Mouse (Mus musculus): ENCODE data around the gene Plekhj1. TPM values are rescaled to one million over a fixed set of nuclear protein-coding genes. Genes with fewer than 3 reads are reported as not detected.

The Plekhj1 gene
- polyA plus RNA-seq, 1 experiment: 41.8 TPM

DNA sequence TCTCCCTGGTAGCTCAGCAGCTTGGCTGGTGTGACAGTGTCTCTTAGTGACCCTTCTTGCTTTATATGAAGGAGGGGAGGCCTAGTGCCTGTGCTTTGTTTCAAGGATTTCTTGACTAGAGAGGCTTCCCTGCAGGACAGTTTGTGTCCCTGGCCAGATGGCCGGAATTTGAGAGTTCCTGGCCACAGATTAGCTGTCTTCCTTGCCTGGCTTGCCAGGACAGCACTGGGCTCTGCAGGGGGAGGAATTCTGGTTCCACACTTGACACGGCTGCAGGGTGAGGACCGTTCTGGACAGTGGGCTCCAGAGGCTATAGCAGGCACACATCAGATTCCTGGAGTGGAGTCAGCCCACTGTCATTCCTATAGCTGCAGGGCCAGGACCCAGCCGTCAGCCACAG is 22.7 kb downstream of the Plekhj1 start:
- TF ChIP-seq CTCF (IDR thresholded peaks at IDR 0.05; ENCODE audit: extremely low read depth, insufficient read length, insufficient replicate concordance, low read depth, low read length) (no peak), POLR2A (IDR thresholded peaks at IDR 0.05; ENCODE audit: low read depth, low read length) (no peak)
- Histone ChIP-seq H3K4me3 (ENCODE audit: low read depth, low read length) (no peak overlapping the region), H3K27ac (ENCODE audit: insufficient read depth, low read depth, low read length) (no peak overlapping the region), H3K36me3 (ENCODE audit: control insufficient read depth, insufficient read depth, low read length) (peaks cover 90% of the 10 kb centered on the region), H3K27me3 (ENCODE audit: control insufficient read depth, insufficient read depth, low read length) (no peaks in the 10 kb centered on the region), H3K4me1 (ENCODE audit: control insufficient read depth, insufficient read depth, insufficient read length, low read length) (peaks cover 3% of the 10 kb centered on the region; the same call in 1 of the 2 replicates)
- WGBS: 94% methylated on average over 4 of the region's 4 CpGs

DNA sequence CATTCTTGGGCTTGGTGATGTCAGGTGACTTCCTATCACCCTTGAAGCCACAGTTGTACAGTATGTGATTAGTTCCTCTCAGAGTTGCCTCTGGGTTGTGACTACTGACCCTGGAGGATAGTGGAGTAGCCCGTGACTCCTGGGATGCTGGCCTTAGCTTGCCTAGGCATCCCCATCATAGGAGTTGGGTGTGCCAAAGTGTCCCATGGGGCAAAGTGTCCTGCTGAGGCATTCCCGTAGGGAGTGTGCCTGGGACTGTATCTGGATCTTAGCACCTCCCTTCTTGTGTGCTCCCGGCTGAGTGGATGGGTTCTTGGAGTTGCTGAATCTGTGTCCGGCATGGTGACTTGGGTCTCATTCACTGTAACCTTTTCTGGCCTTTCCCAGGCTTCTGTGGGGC is 23.4 kb downstream of the Plekhj1 start:
- H3K36me3 ChIP-seq (ENCODE audit: control insufficient read depth, insufficient read depth, low read length): peaks cover 91% of the 10 kb centered on the region
- no peak overlapping the region for H3K27ac ChIP-seq (ENCODE audit: insufficient read depth, low read depth, low read length)

DNA sequence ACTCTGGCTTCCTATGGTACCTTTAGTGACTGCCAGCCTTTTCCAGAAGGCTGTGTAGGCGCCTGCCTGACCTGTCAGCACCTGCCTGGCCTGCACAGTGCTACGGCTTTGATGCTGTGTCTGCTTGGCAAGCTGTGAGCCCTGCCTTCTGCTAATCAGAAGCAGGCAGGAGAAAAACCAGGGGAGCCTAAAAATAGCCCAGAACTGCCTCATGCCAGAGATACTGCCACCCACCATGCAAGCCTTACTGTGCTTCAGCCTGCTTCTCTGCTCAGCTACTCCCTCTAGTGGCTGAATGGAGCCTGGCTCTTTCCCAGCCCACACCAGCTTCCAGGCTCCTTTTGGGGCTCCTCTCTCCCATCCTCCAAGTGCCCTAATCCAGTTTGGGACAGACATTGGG is 23.9 kb downstream of the Plekhj1 start:
- 50% methylated on average over 2 of the region's 2 CpGs for WGBS
- TF ChIP-seq POLR2A (IDR thresholded peaks at IDR 0.05; ENCODE audit: low read depth, low read length): no peak
- TF ChIP-seq CTCF (IDR thresholded peaks at IDR 0.05; ENCODE audit: extremely low read depth, insufficient read length, insufficient replicate concordance, low read depth, low read length): peak; percentile 96; the same call in 1 of the 2 replicates
- H3K27me3 ChIP-seq (ENCODE audit: control insufficient read depth, insufficient read depth, low read length): no peaks in the 10 kb centered on the region
- no peak overlapping the region for H3K4me3 ChIP-seq (ENCODE audit: low read depth, low read length)
- peaks cover 3% of the 10 kb centered on the region; the same call in 1 of the 2 replicates for H3K4me1 ChIP-seq (ENCODE audit: control insufficient read depth, insufficient read depth, insufficient read length, low read length)
- peaks cover 93% of the 10 kb centered on the region for H3K36me3 ChIP-seq (ENCODE audit: control insufficient read depth, insufficient read depth, low read length)
- no peak overlapping the region; the same call in 1 of the 2 replicates for H3K27ac ChIP-seq (ENCODE audit: insufficient read depth, low read depth, low read length)

More for the DNA sequence above, 23.4 kb downstream of the Plekhj1 start:
- no peak overlapping the region for H3K4me3 ChIP-seq (ENCODE audit: low read depth, low read length)
- peaks cover 3% of the 10 kb centered on the region; the same call in 1 of the 2 replicates for H3K4me1 ChIP-seq (ENCODE audit: control insufficient read depth, insufficient read depth, insufficient read length, low read length)
- WGBS: 86% methylated on average over 4 of the region's 4 CpGs
- TF ChIP-seq POLR2A (IDR thresholded peaks at IDR 0.05; ENCODE audit: low read depth, low read length) (no peak), CTCF (IDR thresholded peaks at IDR 0.05; ENCODE audit: extremely low read depth, insufficient read length, insufficient replicate concordance, low read depth, low read length) (no peak)
- H3K27me3 ChIP-seq (ENCODE audit: control insufficient read depth, insufficient read depth, low read length): no peaks in the 10 kb centered on the region

DNA sequence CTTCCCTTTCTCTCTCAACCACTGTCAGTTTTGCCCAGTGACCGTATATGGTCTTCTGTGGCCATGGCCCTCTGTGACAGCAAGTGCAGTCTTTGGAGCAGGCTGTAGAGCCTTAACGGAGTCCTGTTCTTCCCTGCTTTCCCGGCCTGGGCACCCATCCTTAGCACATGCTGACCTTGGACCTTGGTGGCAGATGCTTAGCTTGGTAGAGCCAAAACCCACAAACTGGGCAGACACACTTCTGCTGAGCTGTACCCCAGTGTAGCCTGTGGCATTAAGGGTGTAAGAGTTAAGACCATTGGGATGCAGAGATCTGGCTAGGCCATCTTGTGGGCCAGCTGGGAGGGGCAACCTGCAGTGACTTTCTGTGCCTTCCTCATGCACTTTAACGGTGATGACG is 24.6 kb downstream of the Plekhj1 start:
- H3K36me3 ChIP-seq (ENCODE audit: control insufficient read depth, insufficient read depth, low read length): peaks cover 91% of the 10 kb centered on the region
- no peak overlapping the region; the same call in 1 of the 2 replicates for H3K27ac ChIP-seq (ENCODE audit: insufficient read depth, low read depth, low read length)
- TF ChIP-seq POLR2A (IDR thresholded peaks at IDR 0.05; ENCODE audit: low read depth, low read length) (no peak), CTCF (IDR thresholded peaks at IDR 0.05; ENCODE audit: extremely low read depth, insufficient read length, insufficient replicate concordance, low read depth, low read length) (no peak)
- H3K4me3 ChIP-seq (ENCODE audit: low read depth, low read length): no peak overlapping the region
- no peaks in the 10 kb centered on the region for H3K27me3 ChIP-seq (ENCODE audit: control insufficient read depth, insufficient read depth, low read length)
- peaks cover 3% of the 10 kb centered on the region; the same call in 1 of the 2 replicates for H3K4me1 ChIP-seq (ENCODE audit: control insufficient read depth, insufficient read depth, insufficient read length, low read length)
- WGBS: 83% methylated on average over 5 of the region's 5 CpGs

DNA sequence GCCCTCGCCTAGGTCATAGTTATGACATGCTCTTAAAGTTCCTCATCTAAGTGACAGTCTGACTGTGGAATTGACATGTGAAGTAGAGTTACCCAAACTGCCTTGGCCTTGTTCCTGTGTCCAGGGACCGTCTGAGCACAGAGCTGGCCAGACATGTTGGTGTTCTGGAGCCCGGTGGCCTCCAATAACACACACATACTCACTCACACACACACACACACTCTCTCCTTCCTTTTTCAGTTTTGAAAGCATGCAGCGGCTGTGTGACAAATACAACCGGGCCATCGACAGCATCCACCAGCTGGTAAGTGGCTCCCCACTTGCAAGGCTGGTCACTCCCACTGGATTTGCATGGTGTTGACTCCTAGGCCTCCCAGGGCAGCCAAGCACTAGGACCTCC is 30.1 kb downstream of the Plekhj1 start:
- H3K4me3 ChIP-seq (ENCODE audit: low read depth, low read length): no peak overlapping the region
- WGBS: 89% methylated on average over 6 of the region's 6 CpGs
- TF ChIP-seq CTCF (IDR thresholded peaks at IDR 0.05; ENCODE audit: extremely low read depth, insufficient read length, insufficient replicate concordance, low read depth, low read length) (no peak), POLR2A (IDR thresholded peaks at IDR 0.05; ENCODE audit: low read depth, low read length) (no peak)
- H3K27ac ChIP-seq (ENCODE audit: insufficient read depth, low read depth, low read length): no peak overlapping the region
- no peaks in the 10 kb centered on the region for H3K27me3 ChIP-seq (ENCODE audit: control insufficient read depth, insufficient read depth, low read length)
- peaks cover 75% of the 10 kb centered on the region for H3K36me3 ChIP-seq (ENCODE audit: control insufficient read depth, insufficient read depth, low read length)
- peaks cover 9% of the 10 kb centered on the region for H3K4me1 ChIP-seq (ENCODE audit: control insufficient read depth, insufficient read depth, insufficient read length, low read length)

DNA sequence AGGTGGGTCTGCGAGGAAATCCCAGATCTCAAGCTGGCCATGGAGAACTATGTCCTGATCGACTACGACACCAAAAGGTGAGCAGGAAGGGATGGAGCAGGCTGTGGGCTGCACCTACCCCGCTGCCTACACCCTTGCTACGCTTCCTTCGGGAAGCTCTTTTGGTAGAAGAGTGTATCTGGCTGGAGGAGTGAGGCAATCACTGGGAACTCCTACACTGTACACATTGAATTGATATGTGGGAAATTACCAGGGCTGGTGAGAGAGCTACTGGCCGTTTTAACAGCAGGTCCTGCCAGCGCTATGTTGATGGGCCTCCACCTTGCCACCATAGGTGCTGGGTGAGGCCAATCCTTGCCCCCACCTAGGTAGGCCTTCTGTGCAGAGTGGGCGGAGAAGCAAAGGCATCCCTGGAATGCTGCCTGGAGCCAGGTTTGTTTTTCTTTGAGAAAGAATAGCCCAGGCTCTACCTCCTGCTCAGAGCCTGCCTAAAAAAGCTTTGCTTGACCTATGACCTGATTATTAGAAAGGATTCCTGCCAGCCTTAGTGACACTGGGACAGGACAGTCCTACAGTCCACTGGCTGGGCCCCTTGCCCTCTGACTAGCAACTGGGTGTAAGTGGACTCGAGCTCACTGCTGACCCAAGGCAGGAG is 32.1 kb downstream of the Plekhj1 start:
- Histone ChIP-seq H3K4me3 (ENCODE audit: low read depth, low read length) (no peak overlapping the region), H3K27me3 (ENCODE audit: control insufficient read depth, insufficient read depth, low read length) (no peaks in the 10 kb centered on the region), H3K4me1 (ENCODE audit: control insufficient read depth, insufficient read depth, insufficient read length, low read length) (peaks cover 19% of the 10 kb centered on the region), H3K36me3 (ENCODE audit: control insufficient read depth, insufficient read depth, low read length) (peaks cover 55% of the 10 kb centered on the region), H3K27ac (ENCODE audit: insufficient read depth, low read depth, low read length) (no peak overlapping the region)
- TF ChIP-seq CTCF (IDR thresholded peaks at IDR 0.05; ENCODE audit: extremely low read depth, insufficient read length, insufficient replicate concordance, low read depth, low read length) (no peak), POLR2A (IDR thresholded peaks at IDR 0.05; ENCODE audit: low read depth, low read length) (no peak)
- WGBS: 74% methylated on average over 10 of the region's 10 CpGs

DNA sequence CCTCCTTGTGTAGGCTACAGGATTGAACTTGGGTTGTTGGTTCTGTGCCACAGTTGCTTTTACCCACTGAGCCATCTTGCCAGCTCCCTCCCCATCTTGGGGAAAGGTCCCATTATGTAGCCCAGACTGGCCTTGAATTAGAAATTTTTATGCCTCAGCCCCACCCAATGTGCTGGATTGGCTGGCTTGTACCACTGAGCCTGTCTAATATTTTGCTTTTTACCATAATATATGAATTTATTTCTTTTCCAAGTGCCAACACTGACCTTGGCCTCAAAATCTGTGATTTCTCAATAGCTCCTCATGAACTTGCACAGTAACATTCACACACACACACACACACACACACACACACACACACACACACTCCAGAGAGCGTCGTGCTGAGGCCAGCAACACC is 32.7 kb downstream of the Plekhj1 start:
- H3K36me3 ChIP-seq (ENCODE audit: control insufficient read depth, insufficient read depth, low read length): peaks cover 50% of the 10 kb centered on the region
- H3K27ac ChIP-seq (ENCODE audit: insufficient read depth, low read depth, low read length): no peak overlapping the region
- WGBS: 74% methylated on average over 2 of the region's 2 CpGs
- TF ChIP-seq POLR2A (IDR thresholded peaks at IDR 0.05; ENCODE audit: low read depth, low read length) (no peak), CTCF (IDR thresholded peaks at IDR 0.05; ENCODE audit: extremely low read depth, insufficient read length, insufficient replicate concordance, low read depth, low read length) (no peak)
- H3K4me1 ChIP-seq (ENCODE audit: control insufficient read depth, insufficient read depth, insufficient read length, low read length): peaks cover 22% of the 10 kb centered on the region
- H3K4me3 ChIP-seq (ENCODE audit: low read depth, low read length): no peak overlapping the region
- no peaks in the 10 kb centered on the region for H3K27me3 ChIP-seq (ENCODE audit: control insufficient read depth, insufficient read depth, low read length)
